Mouse (Mus musculus): ENCODE data around the gene Rad51d.

DNA sequence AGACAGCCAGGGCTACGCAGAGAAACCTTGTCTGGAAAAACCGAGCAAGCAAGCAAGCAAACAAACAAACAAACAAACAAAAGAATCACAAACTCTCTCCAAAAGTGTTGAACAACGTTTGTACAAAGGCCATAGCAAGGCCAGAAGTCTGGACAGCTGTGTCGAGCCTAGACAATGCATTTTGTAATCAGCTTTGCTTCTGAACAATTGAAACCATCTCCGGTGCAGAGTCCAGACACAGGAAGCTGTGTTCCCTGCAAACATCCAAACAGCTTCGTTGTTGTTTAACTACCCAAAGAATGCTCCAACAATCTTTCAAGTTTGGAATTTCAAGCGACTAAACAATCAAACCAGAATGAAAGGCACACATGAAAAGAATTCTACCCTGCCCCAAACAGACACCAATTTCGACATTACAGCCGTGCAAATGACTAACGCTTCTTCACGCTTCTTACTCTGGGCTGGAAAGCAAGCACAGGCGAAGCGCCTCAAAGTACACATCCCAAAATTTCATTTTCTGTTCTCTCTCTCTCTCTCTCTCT is 33.0 kb downstream of the Rad51d start:
- TF ChIP-seq CTCF (IDR thresholded peaks at IDR 0.05; ENCODE audit: control insufficient read depth, insufficient read depth, insufficient read length): no peak
- TF ChIP-seq CEBPB (IDR thresholded peaks at IDR 0.05; ENCODE audit: low read depth): no peak
- TF ChIP-seq MAX (IDR thresholded peaks at IDR 0.05): no peak
- TF ChIP-seq MYOG (IDR thresholded peaks at IDR 0.05; ENCODE audit: control insufficient read depth, extremely low read depth, insufficient read length): no peak
- no peak for TF ChIP-seq USF1 (IDR thresholded peaks at IDR 0.05; ENCODE audit: low read depth)
- no peak for TF ChIP-seq MYOD1 (IDR thresholded peaks at IDR 0.05; ENCODE audit: control insufficient read depth, insufficient read length, low read depth)
- no peak for TF ChIP-seq FOSL1 (IDR thresholded peaks at IDR 0.05; ENCODE audit: insufficient read depth, low read length, poor library complexity, severe bottlenecking)

Measured in C2C12 (cell line).